Mouse (Mus musculus) small intestine, adult 2 months (tissue): ENCODE measurements around the gene Ccdc88b.

Experiments used
- CTCF ChIP-seq: fragments of 200-500 bp; IDR thresholded peaks from 2 replicates; pipeline ENCODE4 v1.5.1; 2012; ENCODE audit warnings: low read depth, mild to moderate bottlenecking, control low read depth, inconsistent platforms, low read length, moderate library complexity, mixed read lengths; ENCODE audit not compliant: insufficient replicate concordance, insufficient read length; ENCODE audit errors: extremely low read depth
- POLR2A ChIP-seq: fragments of 200-500 bp; IDR thresholded peaks from 2 replicates; pipeline ENCODE4 v1.6.1; 2012; ENCODE audit warnings: low read depth, mild to moderate bottlenecking, control low read depth, inconsistent platforms, low read length, moderate library complexity

DNA sequence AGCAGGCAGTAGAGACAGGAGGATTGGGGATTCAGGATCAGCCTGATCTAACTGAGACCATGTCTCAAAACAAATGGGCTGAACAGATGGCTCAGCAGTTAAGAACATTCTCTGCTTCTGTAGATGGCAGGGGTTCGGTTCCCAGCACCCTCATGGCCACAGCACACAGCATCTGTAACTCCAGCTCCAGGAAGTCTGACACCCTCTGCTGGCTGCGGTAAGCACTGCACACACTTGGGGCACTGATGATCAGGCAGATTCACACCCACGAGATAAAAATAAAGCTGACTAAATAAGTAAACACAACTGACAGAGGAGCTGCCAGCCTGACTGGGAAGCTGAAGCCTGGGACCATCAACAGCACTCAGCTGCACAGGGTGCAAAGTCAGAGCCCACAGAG lies 43.1 kb downstream of the Ccdc88b start:
- TF ChIP-seq POLR2A = no peak
- no peak for TF ChIP-seq CTCF
